Mouse (Mus musculus) kidney, adult 2 months (tissue): ENCODE data around the gene Calr. TPM values are rescaled to one million over a fixed set of nuclear protein-coding genes. Genes with fewer than 3 reads are reported as not detected.

Experiments
- DNase-seq: peaks from one replicate; pipeline ENCODE4 v3.0.0; 2021
- H3K27ac ChIP-seq: fragments of 200-500 bp; 2 replicates; pipeline ENCODE4 v1.5.1; 2012; ENCODE audit warnings: low read depth, low read length, control low read depth, inconsistent platforms; ENCODE audit not compliant: insufficient read depth
- H3K27me3 ChIP-seq: fragments of 200-500 bp; replicated peaks from 2 replicates; pipeline ENCODE4 v1.6.1; 2012; ENCODE audit warnings: mild to moderate bottlenecking, moderate library complexity, low read length, inconsistent platforms; ENCODE audit not compliant: control insufficient read depth, insufficient read depth
- H3K36me3 ChIP-seq: fragments of 200-500 bp; 2 replicates; pipeline ENCODE4 v1.6.1; 2012; ENCODE audit warnings: mild to moderate bottlenecking, moderate library complexity, low read length, inconsistent platforms; ENCODE audit not compliant: control insufficient read depth, insufficient read depth
- H3K4me1 ChIP-seq: fragments of 200-500 bp; 2 replicates; pipeline ENCODE4 v1.6.1; 2011; ENCODE audit warnings: low read length; ENCODE audit not compliant: control insufficient read depth, insufficient read depth
- H3K4me3 ChIP-seq: fragments of 200-500 bp; 2 replicates; pipeline ENCODE4 v1.5.1; 2011; ENCODE audit warnings: mild to moderate bottlenecking, low read depth, low read length, control low read depth; ENCODE audit not compliant: insufficient read depth
- CTCF ChIP-seq: fragments of 200-500 bp; conservative IDR thresholded peaks from 2 replicates; pipeline ENCODE4 v1.5.1; 2011; ENCODE audit warnings: low read depth, mild to moderate bottlenecking, control low read depth, low read length, moderate library complexity, mixed read lengths; ENCODE audit not compliant: insufficient read depth, insufficient read length
- POLR2A ChIP-seq: fragments of 200-500 bp; IDR thresholded peaks from one replicate; pipeline ENCODE4 v1.6.1; 2011; ENCODE audit warnings: low read depth, low read length, control low read depth
- WGBS: fragments of 180-500 bp; shearing (Covaris S2); methylation state at CpG from one replicate; pipeline ENCODE4 v1.1.7; 2018; 5-methylcytosine and 5-hydroxymethylcytosine counted together
- polyA plus RNA-seq: library from polyadenylated mRNA; depleted of rRNA; stranded (reverse); fragments of >200 nt; gene quantifications from 2 replicates; pipeline ENCODE4 v1.2.3, GENCODE M21; 2012; rRNA removed

Calr gene
- polyA plus RNA-seq, 1 experiment = 337 TPM

DNA sequence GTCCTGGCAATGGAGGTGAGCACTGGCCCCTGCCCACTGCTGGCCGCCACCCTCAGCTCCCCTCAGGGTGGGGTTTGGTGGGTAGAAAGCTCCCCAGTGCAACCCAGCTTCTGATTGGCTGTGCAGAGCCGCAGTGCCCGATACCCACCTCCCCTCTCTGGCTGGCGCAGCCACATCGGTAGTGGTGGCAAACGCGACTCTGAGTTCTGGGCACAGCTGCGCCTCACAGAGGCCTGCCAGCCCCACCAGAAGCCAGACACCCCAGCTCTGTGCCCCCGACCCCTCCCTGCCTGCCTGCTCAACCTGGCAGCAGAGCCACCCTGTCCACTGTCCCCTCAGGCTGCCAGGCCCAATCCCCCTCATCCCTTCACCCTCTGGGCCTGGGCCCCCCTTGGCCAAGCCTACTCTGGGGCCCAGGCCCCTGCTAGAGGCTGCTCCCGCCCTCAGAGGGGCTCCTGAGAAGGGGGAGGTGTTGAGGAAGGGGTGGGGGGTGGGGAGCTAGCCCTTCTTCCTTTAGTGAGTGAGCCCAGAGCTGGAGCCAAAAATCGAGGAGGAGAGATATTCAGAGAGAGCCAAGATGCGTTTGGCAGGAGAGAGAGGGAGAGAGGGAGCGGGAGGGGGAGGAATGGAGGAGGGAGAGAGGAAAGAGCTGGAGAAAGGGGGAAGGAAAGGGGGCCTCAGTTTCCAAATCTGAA, 52.8 kb downstream of the Calr start:
- 77% methylated on average over 13 of the region's 13 CpGs for WGBS
- H3K4me1 ChIP-seq = peaks cover 10% of the 10 kb centered on the region
- no peaks in the 10 kb centered on the region for H3K27me3 ChIP-seq
- H3K4me3 ChIP-seq = no peak overlapping the region
- H3K27ac ChIP-seq = no peak overlapping the region
- TF ChIP-seq CTCF (no peak), POLR2A (no peak)
- DNase-seq = no peak
- no peaks in the 10 kb centered on the region for H3K36me3 ChIP-seq

- WGBS = 87% methylated on average over 9 of the region's 9 CpGs
- TF ChIP-seq POLR2A = no peak
- no peak for TF ChIP-seq CTCF
- Histone ChIP-seq H3K4me3 (no peak overlapping the region), H3K27me3 (no peaks in the 10 kb centered on the region), H3K27ac (no peak overlapping the region), H3K4me1 (peaks cover 6% of the 10 kb centered on the region), H3K36me3 (no peaks in the 10 kb centered on the region)
- DNase-seq = no peak
These were observed 53.6 kb downstream of the Calr start for GRCm38 (mm10) chr8:84793134-84793533.

- Histone ChIP-seq H3K4me3 (no peak overlapping the region), H3K27ac (no peak overlapping the region), H3K36me3 (no peaks in the 10 kb centered on the region), H3K4me1 (peaks cover 8% of the 10 kb centered on the region), H3K27me3 (no peaks in the 10 kb centered on the region)
- no peak for TF ChIP-seq CTCF
- TF ChIP-seq POLR2A = no peak
- WGBS = 75% methylated on average over 12 of the region's 12 CpGs
- peak; percentile 17 for DNase-seq
These were observed 54.2 kb downstream of the Calr start for GRCm38 (mm10) chr8:84792429-84792947.

Other genes starting within 250 kb of the Calr start
- 5.7 and 7.3 TPM in 2 replicates for gene Ier2, start 184.1 kb downstream of the Calr start, polyA plus RNA-seq
- gene Trmt1, start 160.6 kb downstream of the Calr start, polyA plus RNA-seq = 73.7 and 98.9 TPM in 2 replicates
- 85.8 and 93.9 TPM in 2 replicates for gene Nacc1, start 159.1 kb downstream of the Calr start, polyA plus RNA-seq
- gene Lyl1, start 145.5 kb downstream of the Calr start, polyA plus RNA-seq = 3.2 and 4.1 TPM in 2 replicates
- 0.65 and 0.81 TPM in 2 replicates for gene G430095P16Rik, start 123.9 kb downstream of the Calr start, polyA plus RNA-seq
- gene Nfix, start 46.6 kb downstream of the Calr start, polyA plus RNA-seq = 17.7 and 22.1 TPM in 2 replicates
- 4.4 and 4.5 TPM in 2 replicates for gene Dand5, start 24.1 kb downstream of the Calr start, polyA plus RNA-seq
- gene Gadd45gip1, start 15.4 kb downstream of the Calr start, polyA plus RNA-seq = 24.2 and 41.0 TPM in 2 replicates
- 73.0 TPM in 2 replicates for gene Rad23a, start 6.3 kb downstream of the Calr start, polyA plus RNA-seq
- 37.5 and 37.6 TPM in 2 replicates for gene Farsa, start 10.1 kb upstream of the Calr start, polyA plus RNA-seq
- gene Syce2, start 25.2 kb upstream of the Calr start, polyA plus RNA-seq = 0.87 and 1.7 TPM in 2 replicates
- 700 TPM in 2 replicates for gene Gcdh, start 47.0 kb upstream of the Calr start, polyA plus RNA-seq
- gene Klf1, start 55.0 kb upstream of the Calr start, polyA plus RNA-seq = 3.2 and 6.0 TPM in 2 replicates
- gene Dnase2a, start 61.6 kb upstream of the Calr start, polyA plus RNA-seq = 19.0 and 20.1 TPM in 2 replicates
- 0.18 and 0.38 TPM in 2 replicates for gene Mast1, start 90.4 kb upstream of the Calr start, polyA plus RNA-seq
- gene Rtbdn, start 100.1 kb upstream of the Calr start, polyA plus RNA-seq = not detected in 2 replicates
- gene Gm49661, start 122.5 kb upstream of the Calr start, polyA plus RNA-seq = not detected in 2 replicates
- 304 and 376 TPM in 2 replicates for gene Prdx2, start 122.7 kb upstream of the Calr start, polyA plus RNA-seq
- 29.4 and 34.4 TPM in 2 replicates for gene Rnaseh2a, start 122.8 kb upstream of the Calr start, polyA plus RNA-seq
- gene Junb, start 131.8 kb upstream of the Calr start, polyA plus RNA-seq = 19.2 and 20.9 TPM in 2 replicates
- gene Hook2, start 143.7 kb upstream of the Calr start, polyA plus RNA-seq = 34.5 and 34.6 TPM in 2 replicates
- not detected in 2 replicates for gene Best2, start 167.6 kb upstream of the Calr start, polyA plus RNA-seq
- 266 and 270 TPM in 2 replicates for gene Asna1, start 178.3 kb upstream of the Calr start, polyA plus RNA-seq
- gene Trir, start 179.9 kb upstream of the Calr start, polyA plus RNA-seq = 103 and 111 TPM in 2 replicates
- gene Tnpo2, start 190.0 kb upstream of the Calr start, polyA plus RNA-seq = 36.1 and 45.0 TPM in 2 replicates
- gene Fbxw9, start 213.1 kb upstream of the Calr start, polyA plus RNA-seq = 32.6 and 39.6 TPM in 2 replicates
- gene Gm5741, start 221.0 kb upstream of the Calr start, polyA plus RNA-seq = 0.91 TPM in 1 of 2 replicates, not detected in the other
- gene Dhps, start 224.8 kb upstream of the Calr start, polyA plus RNA-seq = 26.0 and 30.8 TPM in 2 replicates
- gene Wdr83os, start 233.8 kb upstream of the Calr start, polyA plus RNA-seq = 141 and 157 TPM in 2 replicates
- gene Wdr83, start 234.4 kb upstream of the Calr start, polyA plus RNA-seq = 33.7 and 37.7 TPM in 2 replicates
- 111 and 116 TPM in 2 replicates for gene Man2b1, start 236.3 kb upstream of the Calr start, polyA plus RNA-seq